Mouse (Mus musculus) limb, embryonic 10.5 days (tissue): ENCODE measurements around the gene Nhsl1. TPM values are rescaled to one million over a fixed set of nuclear protein-coding genes. Genes with fewer than 3 reads are reported as not detected.
A peak's percentile ranks its signal among the peaks of the same experiment; 100 is the strongest.

ENCODE experiments used
- DNase-seq: peaks from one replicate; pipeline ENCODE4 v3.0.0-alpha.2; 2017; ENCODE audit warnings: low spot score
- H3K27ac ChIP-seq: fragments of 300-500 bp; sonication (generic); 2 replicates; pipeline ENCODE4 v1.5.1; 2016; ENCODE audit warnings: mild to moderate bottlenecking
- H3K27me3 ChIP-seq: fragments of 300-500 bp; sonication (generic); 2 replicates; pipeline ENCODE4 v1.6.1; 2016; ENCODE audit warnings: low read depth, mild to moderate bottlenecking; ENCODE audit not compliant: poor library complexity, severe bottlenecking
- H3K36me3 ChIP-seq: fragments of 300-500 bp; sonication (generic); 2 replicates; pipeline ENCODE4 v1.6.1; 2016; ENCODE audit warnings: mild to moderate bottlenecking, moderate library complexity
- H3K4me1 ChIP-seq: fragments of 300-500 bp; sonication (generic); 2 replicates; pipeline ENCODE4 v1.6.1; 2016
- H3K4me3 ChIP-seq: fragments of 300-500 bp; sonication (generic); 2 replicates; pipeline ENCODE4 v1.5.1; 2016; ENCODE audit warnings: mild to moderate bottlenecking, moderate library complexity
- H3K9me3 ChIP-seq: fragments of 300-500 bp; sonication (generic); replicated peaks from 2 replicates; pipeline ENCODE4 v1.6.1; 2016; ENCODE audit warnings: mild to moderate bottlenecking
- WGBS: fragments of 180-500 bp; shearing (Covaris S2); methylation state at CpG from one replicate; pipeline ENCODE4 v1.1.7; 2016; 5-methylcytosine and 5-hydroxymethylcytosine counted together
- polyA plus RNA-seq: library from polyadenylated mRNA; unstranded; fragments of >200 nt; fragmentation: Nextera tagmentation; extraction: Ambion mirVana; gene quantifications from 2 replicates; pipeline ENCODE4 v1.2.1, GENCODE M21; 2016

The Nhsl1 gene
- polyA plus RNA-seq, 1 experiment from 2014 or later = 8.6 TPM

- no peak overlapping the region for H3K4me3 ChIP-seq
- no peaks in the 10 kb centered on the region for H3K27me3 ChIP-seq
- DNase-seq = no peak
- no peaks in the 10 kb centered on the region for H3K9me3 ChIP-seq
- H3K4me1 ChIP-seq = no peaks in the 10 kb centered on the region
- no peaks in the 10 kb centered on the region for H3K36me3 ChIP-seq
- WGBS = 88% methylated on average over 7 of the region's 7 CpGs
- H3K27ac ChIP-seq = no peak overlapping the region
These were observed 169.5 kb downstream of the Nhsl1 start for GRCm38 (mm10) chr10:18488239-18488803.

DNA sequence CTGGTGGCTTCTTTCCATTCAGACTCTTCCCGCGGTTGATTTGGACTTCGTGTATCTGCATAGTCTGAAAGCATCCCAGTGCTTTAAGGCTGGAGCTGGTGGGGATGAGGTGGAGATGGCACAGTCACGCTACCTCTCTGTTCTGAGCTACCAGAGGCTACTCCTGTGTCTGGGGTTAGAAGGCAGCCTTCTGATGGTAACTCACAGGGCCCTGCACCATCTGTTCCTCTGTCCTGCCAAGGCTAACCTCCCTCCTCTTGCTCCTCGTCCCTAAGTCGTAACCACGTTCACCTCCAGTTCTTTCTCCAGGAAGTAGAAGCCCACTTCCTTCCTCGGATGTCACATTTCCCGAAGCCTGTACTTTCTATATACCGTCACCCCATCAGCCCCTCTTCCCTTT lies 171.2 kb downstream of the Nhsl1 start:
- WGBS = 85% methylated on average over 10 of the region's 10 CpGs

GRCm38 (mm10) chr10:18491952-18492351 lies 173.2 kb downstream of the Nhsl1 start:
- 77% methylated on average over 4 of the region's 4 CpGs for WGBS
- Histone ChIP-seq H3K27me3 (no peaks in the 10 kb centered on the region), H3K4me1 (no peaks in the 10 kb centered on the region)

More for the DNA sequence above, 171.2 kb downstream of the Nhsl1 start:
- H3K36me3 ChIP-seq = no peaks in the 10 kb centered on the region
- DNase-seq = no peak
- no peak overlapping the region for H3K27ac ChIP-seq
- no peaks in the 10 kb centered on the region for H3K9me3 ChIP-seq
- no peak overlapping the region for H3K4me3 ChIP-seq
- no peaks in the 10 kb centered on the region for H3K4me1 ChIP-seq
- no peaks in the 10 kb centered on the region for H3K27me3 ChIP-seq

GRCm38 (mm10) chr10:18493010-18493894 lies 174.5 kb downstream of the Nhsl1 start:
- H3K4me1 ChIP-seq = no peaks in the 10 kb centered on the region
- H3K27ac ChIP-seq = no peak overlapping the region
- WGBS = 90% methylated on average over 11 of the region's 11 CpGs
- no peaks in the 10 kb centered on the region for H3K9me3 ChIP-seq
- peaks cover 3% of the 10 kb centered on the region; the same call in 1 of the 2 replicates for H3K36me3 ChIP-seq
- no peak overlapping the region for H3K4me3 ChIP-seq
- no peak for DNase-seq
- H3K27me3 ChIP-seq = no peaks in the 10 kb centered on the region

More at GRCm38 (mm10) chr10:18491952-18492351, 173.2 kb downstream of the Nhsl1 start:
- Histone ChIP-seq H3K4me3 (no peak overlapping the region), H3K36me3 (no peaks in the 10 kb centered on the region), H3K9me3 (no peaks in the 10 kb centered on the region), H3K27ac (no peak overlapping the region)
- DNase-seq = no peak

- DNase-seq = no peak
- no peak overlapping the region for H3K27ac ChIP-seq
- H3K36me3 ChIP-seq = peaks cover 3% of the 10 kb centered on the region; the same call in 1 of the 2 replicates
- 77% methylated on average over 7 of the region's 7 CpGs for WGBS
- no peaks in the 10 kb centered on the region for H3K9me3 ChIP-seq
- H3K4me1 ChIP-seq = no peaks in the 10 kb centered on the region
- no peak overlapping the region for H3K4me3 ChIP-seq
- H3K27me3 ChIP-seq = no peaks in the 10 kb centered on the region
These were observed 175.5 kb downstream of the Nhsl1 start for GRCm38 (mm10) chr10:18494249-18494648.

GRCm38 (mm10) chr10:18497066-18497465 lies 178.3 kb downstream of the Nhsl1 start:
- Histone ChIP-seq H3K27me3 (no peaks in the 10 kb centered on the region), H3K4me3 (no peak overlapping the region), H3K9me3 (no peaks in the 10 kb centered on the region), H3K27ac (no peak overlapping the region), H3K4me1 (no peaks in the 10 kb centered on the region), H3K36me3 (peaks cover 11% of the 10 kb centered on the region; the same call in 1 of the 2 replicates)
- no peak for DNase-seq
- WGBS = 85% methylated on average over 7 of the region's 7 CpGs

- H3K4me1 ChIP-seq = peaks cover 20% of the 10 kb centered on the region
- H3K27me3 ChIP-seq = no peaks in the 10 kb centered on the region
- no peak overlapping the region for H3K27ac ChIP-seq
- 85% methylated on average over 3 of the region's 3 CpGs for WGBS
- H3K4me3 ChIP-seq = no peak overlapping the region
- no peaks in the 10 kb centered on the region for H3K9me3 ChIP-seq
- DNase-seq = no peak
- H3K36me3 ChIP-seq = peaks cover 15% of the 10 kb centered on the region; the same call in 1 of the 2 replicates
These were observed 183.2 kb downstream of the Nhsl1 start for GRCm38 (mm10) chr10:18501997-18502396.

DNA sequence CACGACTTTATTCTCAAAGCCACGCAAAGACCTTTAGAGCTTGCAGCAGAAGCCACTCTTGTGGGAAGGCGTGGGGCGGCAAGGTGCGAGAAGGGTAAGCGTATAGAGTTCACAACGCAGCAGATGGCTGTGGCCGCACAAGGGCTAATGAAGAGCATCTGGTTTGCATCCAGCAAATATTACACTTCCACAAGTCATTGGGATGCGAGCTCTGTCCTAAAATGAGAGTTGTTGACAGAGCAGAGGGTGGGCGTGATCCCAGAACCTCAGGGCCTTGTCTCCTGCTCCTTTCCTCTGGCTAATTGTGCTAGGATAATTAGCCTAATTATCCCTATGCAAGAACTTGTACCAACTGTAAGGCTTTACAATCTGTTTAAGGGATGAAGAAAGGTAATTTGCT lies 186.9 kb downstream of the Nhsl1 start:
- peak; percentile 50 for DNase-seq
- H3K36me3 ChIP-seq = peaks cover 5% of the 10 kb centered on the region; the same call in 1 of the 2 replicates
- H3K4me1 ChIP-seq = peaks cover 34% of the 10 kb centered on the region
- 44% methylated on average over 10 of the region's 10 CpGs for WGBS
- no peaks in the 10 kb centered on the region for H3K27me3 ChIP-seq
- no peaks in the 10 kb centered on the region for H3K9me3 ChIP-seq
- no peak overlapping the region for H3K4me3 ChIP-seq
- H3K27ac ChIP-seq = peak overlapping the region; percentile 58; the same call in 1 of the 2 replicates

GRCm38 (mm10) chr10:18506501-18506946 lies 187.7 kb downstream of the Nhsl1 start:
- Histone ChIP-seq H3K9me3 (no peaks in the 10 kb centered on the region), H3K27me3 (no peaks in the 10 kb centered on the region), H3K27ac (peak overlapping the region; percentile 50; the same call in 1 of the 2 replicates), H3K4me3 (no peak overlapping the region), H3K4me1 (peaks cover 34% of the 10 kb centered on the region), H3K36me3 (peaks cover 5% of the 10 kb centered on the region)
- 64% methylated on average over 6 of the region's 6 CpGs for WGBS
- no peak for DNase-seq

DNA sequence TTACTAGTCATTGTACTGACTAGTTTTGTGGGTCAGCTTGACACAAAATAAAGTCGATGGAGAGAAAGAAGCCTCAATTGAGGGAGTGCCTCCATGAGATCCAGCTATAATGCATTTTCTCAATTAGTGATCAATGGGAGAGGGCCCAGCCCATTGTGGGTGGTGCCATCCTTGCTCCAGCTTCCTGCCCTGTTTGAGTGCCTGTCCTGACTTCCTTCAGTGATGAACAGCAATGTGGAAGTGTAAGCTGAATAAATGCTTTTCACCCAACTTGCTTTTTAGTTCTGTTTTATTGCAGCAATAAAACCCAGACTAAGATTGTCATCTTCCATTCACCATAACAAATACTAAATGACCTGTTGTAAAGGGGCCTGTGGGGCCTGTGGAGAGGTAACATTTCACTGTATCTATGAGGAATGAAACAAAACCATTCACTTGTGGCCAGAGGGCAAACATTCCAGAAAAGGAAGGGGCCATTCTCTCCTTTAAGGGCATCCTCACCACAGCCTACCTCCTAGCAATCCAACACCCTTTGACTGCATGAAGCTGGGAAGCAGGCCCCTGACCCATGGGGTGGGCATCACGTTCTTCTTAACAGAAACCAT lies 189.2 kb downstream of the Nhsl1 start:
- Histone ChIP-seq H3K4me3 (no peak overlapping the region), H3K9me3 (no peaks in the 10 kb centered on the region), H3K27me3 (no peaks in the 10 kb centered on the region), H3K4me1 (peaks cover 34% of the 10 kb centered on the region), H3K27ac (no peak overlapping the region), H3K36me3 (peaks cover 11% of the 10 kb centered on the region)
- DNase-seq = no peak
- 65% methylated on average over 2 of the region's 2 CpGs for WGBS

DNA sequence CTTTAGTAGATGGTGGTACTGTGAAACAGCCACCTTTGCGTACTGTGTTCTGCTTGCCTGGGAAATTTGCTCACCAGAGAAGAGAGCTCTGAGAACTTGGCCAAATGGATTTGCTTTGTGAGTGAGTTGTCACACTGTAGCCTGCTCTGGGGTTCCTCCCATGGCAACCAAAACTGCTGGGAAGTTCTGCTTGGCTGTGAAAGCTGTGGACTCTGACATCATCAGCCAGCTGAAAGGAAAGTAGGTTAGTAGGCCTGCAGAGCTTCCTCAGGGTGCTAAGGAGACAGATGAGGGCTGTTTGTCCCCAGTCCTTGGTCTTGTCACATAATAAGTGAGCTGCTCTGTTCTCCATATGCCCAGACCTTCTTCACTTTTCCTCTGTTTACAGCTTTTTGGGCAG lies 189.8 kb downstream of the Nhsl1 start:
- Histone ChIP-seq H3K4me1 (peaks cover 34% of the 10 kb centered on the region), H3K4me3 (no peak overlapping the region), H3K36me3 (peaks cover 9% of the 10 kb centered on the region), H3K27ac (no peak overlapping the region), H3K27me3 (no peaks in the 10 kb centered on the region), H3K9me3 (no peaks in the 10 kb centered on the region)
- no peak for DNase-seq
- 74% methylated on average over 1 of the region's 1 CpGs for WGBS

DNA sequence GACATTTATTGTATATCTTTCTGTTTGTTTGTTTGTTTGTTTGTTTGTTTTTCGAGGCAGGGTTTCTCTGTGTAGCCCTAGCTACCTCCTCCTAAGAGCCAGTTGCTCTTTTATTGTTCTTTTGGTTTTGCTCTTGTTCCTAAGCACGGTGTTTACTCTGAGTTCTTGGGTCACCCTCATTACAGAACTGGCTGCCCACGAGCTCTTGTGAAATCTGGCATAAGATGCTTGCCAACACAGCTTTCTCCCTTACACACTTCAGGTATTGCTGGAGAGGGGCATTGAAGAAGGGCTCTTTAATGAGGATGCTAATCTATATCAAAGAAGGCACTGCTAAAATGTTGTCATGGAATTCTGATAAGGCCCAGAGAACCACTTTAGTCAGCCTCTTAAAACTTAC lies 191.9 kb downstream of the Nhsl1 start:
- 76% methylated on average over 3 of the region's 3 CpGs for WGBS
- DNase-seq = no peak

DNA sequence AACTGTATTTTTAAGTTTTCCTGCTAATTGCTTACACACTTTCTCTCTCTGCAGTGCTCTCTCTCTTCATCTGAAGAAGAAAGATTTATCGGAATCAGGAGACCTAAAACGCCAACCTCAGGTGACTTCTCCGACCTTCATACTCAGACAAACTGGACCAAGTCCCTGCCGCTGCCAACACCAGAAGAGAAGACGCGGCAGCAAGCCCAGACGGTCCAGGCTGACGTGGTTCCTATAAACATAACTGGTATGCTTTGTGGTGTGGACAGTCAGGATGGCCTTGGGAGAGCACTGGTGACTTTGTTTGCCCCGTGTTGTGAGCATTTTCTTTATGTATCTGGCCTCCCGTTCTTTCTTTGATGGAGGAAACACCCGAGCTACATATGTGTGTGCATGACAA lies 192.7 kb downstream of the Nhsl1 start:
- no peak for DNase-seq
- no peak overlapping the region for H3K4me3 ChIP-seq
- WGBS = 87% methylated on average over 11 of the region's 11 CpGs
- peaks cover 19% of the 10 kb centered on the region for H3K4me1 ChIP-seq
- no peaks in the 10 kb centered on the region for H3K9me3 ChIP-seq
- no peak overlapping the region for H3K27ac ChIP-seq
- H3K27me3 ChIP-seq = no peaks in the 10 kb centered on the region
- peaks cover 9% of the 10 kb centered on the region for H3K36me3 ChIP-seq

More for the DNA sequence above, 191.9 kb downstream of the Nhsl1 start:
- H3K9me3 ChIP-seq = no peaks in the 10 kb centered on the region
- H3K36me3 ChIP-seq = peaks cover 9% of the 10 kb centered on the region
- peaks cover 27% of the 10 kb centered on the region for H3K4me1 ChIP-seq
- H3K27ac ChIP-seq = no peak overlapping the region
- no peaks in the 10 kb centered on the region for H3K27me3 ChIP-seq
- H3K4me3 ChIP-seq = no peak overlapping the region
